Mouse (Mus musculus) neural tube, postnatal 0 days (tissue): ENCODE measurements around the gene Plvap. TPM values are rescaled to one million over a fixed set of nuclear protein-coding genes. Genes with fewer than 3 reads are reported as not detected.

Experiments
- polyA plus RNA-seq: library from polyadenylated mRNA; unstranded; fragments of >200 nt; fragmentation: Nextera tagmentation; extraction: Ambion mirVana; gene quantifications from 2 replicates; pipeline ENCODE4 v1.2.1, GENCODE M21; 2015

Gene Plvap
- 15.4 and 15.8 TPM in 2 replicates for polyA plus RNA-seq

GRCm38 (mm10) chr8:71511644-71512043 is at the start of gene Plvap:
TSS of gene Plvap (minus strand) at chr8:71511752.

GRCm38 (mm10) chr8:71558071-71558957 is 46.8 kb upstream of the Plvap start, which contains the start of gene Tmem221:
TSS of gene Tmem221 (minus strand) at chr8:71558871.

GRCm38 (mm10) chr8:71542632-71543343 is 31.2 kb upstream of the Plvap start, which contains the start of gene Mvb12a:
TSS of gene Mvb12a (plus strand) at chr8:71542922.

GRCm38 (mm10) chr8:71537028-71537867 is 25.7 kb upstream of the Plvap start, which contains the start of gene Bst2:
TSS of gene Bst2 (minus strand) at chr8:71537456.

GRCm38 (mm10) chr8:71525226-71526050 is 13.9 kb upstream of the Plvap start, which contains the start of gene Ccdc194:
TSS of gene Ccdc194 (minus strand) at chr8:71525711.

GRCm38 (mm10) chr8:71487691-71488445 is 23.7 kb downstream of the Plvap start, which contains the start of gene Gtpbp3:
TSS of gene Gtpbp3 (plus strand) at chr8:71488103.

GRCm38 (mm10) chr8:71485142-71486135 is 26.1 kb downstream of the Plvap start, which contains the start of gene Ano8:
TSS of gene Ano8 (minus strand) at chr8:71485963.

GRCm38 (mm10) chr8:71468916-71469315 is 42.6 kb downstream of the Plvap start, which contains the start of gene Dda1:
TSS of gene Dda1 (plus strand) at chr8:71469199.

GRCm38 (mm10) chr8:71464513-71465500 is 46.7 kb downstream of the Plvap start, which contains the start of gene Mrpl34:
TSS of gene Mrpl34 (plus strand) at chr8:71464959.

GRCm38 (mm10) chr8:71463188-71464033 is 48.1 kb downstream of the Plvap start, which contains the start of gene Abhd8:
TSS of gene Abhd8 (minus strand) at chr8:71463655.

Other genes with a start within 250 kb of the Plvap start
- 7.8 and 9.5 TPM in 2 replicates for gene Myo9b, start 239.0 kb downstream of the Plvap start, polyA plus RNA-seq
- gene Haus8, start 238.8 kb downstream of the Plvap start, polyA plus RNA-seq, result 51.7 and 55.4 TPM in 2 replicates
- 130 and 134 TPM in 2 replicates for gene Use1, start 144.9 kb downstream of the Plvap start, polyA plus RNA-seq
- gene Ocel1, start 140.5 kb downstream of the Plvap start, polyA plus RNA-seq, result 7.0 and 7.8 TPM in 2 replicates
- 38.2 and 41.9 TPM in 2 replicates for gene Nr2f6, start 129.8 kb downstream of the Plvap start, polyA plus RNA-seq
- 4.2 and 5.3 TPM in 2 replicates for gene Ushbp1, start 116.0 kb downstream of the Plvap start, polyA plus RNA-seq
- gene Babam1, start 114.9 kb downstream of the Plvap start, polyA plus RNA-seq, result 92.1 and 102 TPM in 2 replicates
- gene Ankle1, start 105.7 kb downstream of the Plvap start, polyA plus RNA-seq, result 2.6 TPM in 2 replicates
- gene Abhd8, start 48.1 kb downstream of the Plvap start, polyA plus RNA-seq, result 185 and 196 TPM in 2 replicates
- 148 and 173 TPM in 2 replicates for gene Mrpl34, start 46.8 kb downstream of the Plvap start, polyA plus RNA-seq
- gene Dda1, start 42.6 kb downstream of the Plvap start, polyA plus RNA-seq, result 259 and 265 TPM in 2 replicates
- gene Ano8, start 25.8 kb downstream of the Plvap start, polyA plus RNA-seq, result 8.4 and 10.0 TPM in 2 replicates
- gene Gtpbp3, start 23.6 kb downstream of the Plvap start, polyA plus RNA-seq, result 18.4 and 18.7 TPM in 2 replicates
- gene Ccdc194, start 14.0 kb upstream of the Plvap start, polyA plus RNA-seq, result not detected in 2 replicates
- gene Bst2, start 25.7 kb upstream of the Plvap start, polyA plus RNA-seq, result 24.3 and 26.4 TPM in 2 replicates
- gene Mvb12a, start 31.2 kb upstream of the Plvap start, polyA plus RNA-seq, result 89.4 and 91.4 TPM in 2 replicates
- gene Tmem221, start 47.1 kb upstream of the Plvap start, polyA plus RNA-seq, result 0.28 and 0.40 TPM in 2 replicates
- gene Nxnl1, start 54.8 kb upstream of the Plvap start, polyA plus RNA-seq, result 0.05 and 0.17 TPM in 2 replicates
- gene Slc27a1, start 57.1 kb upstream of the Plvap start, polyA plus RNA-seq, result 143 and 156 TPM in 2 replicates
- 262 and 266 TPM in 2 replicates for gene Pgls, start 80.4 kb upstream of the Plvap start, polyA plus RNA-seq
- 6.7 and 7.2 TPM in 2 replicates for gene Fam129c, start 85.9 kb upstream of the Plvap start, polyA plus RNA-seq
- gene Colgalt1, start 99.2 kb upstream of the Plvap start, polyA plus RNA-seq, result 64.4 and 77.9 TPM in 2 replicates
- 15.7 and 19.2 TPM in 2 replicates for gene Unc13a, start 160.0 kb upstream of the Plvap start, polyA plus RNA-seq
- 7.6 and 8.0 TPM in 2 replicates for gene Jak3, start 164.5 kb upstream of the Plvap start, polyA plus RNA-seq
- gene Insl3, start 177.5 kb upstream of the Plvap start, polyA plus RNA-seq, result 1.5 and 2.0 TPM in 2 replicates
- gene B3gnt3, start 190.0 kb upstream of the Plvap start, polyA plus RNA-seq, result 0.47 and 0.90 TPM in 2 replicates
- 56.6 and 70.9 TPM in 2 replicates for gene Fcho1, start 214.0 kb upstream of the Plvap start, polyA plus RNA-seq